Mouse (Mus musculus): ENCODE measurements around the gene Neo1.
"Not testable (repeated sequence)": the region's sequence is repeated elsewhere in the genome, so short reads cannot be mapped to it uniquely, and the experiment has no call there.

Gene Neo1

GRCm38 (mm10) chr9:58989255-58989928, 46.8 kb downstream of the Neo1 start:
- DNase-seq (ENCODE audit: low spot score in 2 of 2): no peak

DNA sequence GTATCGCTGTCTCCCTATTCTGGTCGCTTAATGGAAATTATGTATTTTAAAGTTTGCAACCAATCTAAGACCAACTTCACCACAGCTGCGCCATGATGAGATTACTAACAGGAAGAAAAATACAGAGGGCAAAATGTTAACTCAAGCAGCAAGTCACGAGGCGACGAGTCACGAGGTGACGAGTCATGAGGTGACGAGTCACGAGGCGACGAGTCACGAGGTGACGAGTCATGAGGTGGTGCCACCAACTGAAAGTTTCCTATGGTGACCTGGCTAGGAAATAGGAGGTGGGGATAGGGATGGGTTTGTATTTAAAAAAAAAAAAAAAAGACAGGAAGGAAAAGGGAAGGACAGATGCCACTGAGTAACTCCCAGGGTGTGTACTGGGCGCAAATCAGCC, 57.2 kb downstream of the Neo1 start:
- DNase-seq (ENCODE audit: low spot score in 2 of 2): no peak

DNA sequence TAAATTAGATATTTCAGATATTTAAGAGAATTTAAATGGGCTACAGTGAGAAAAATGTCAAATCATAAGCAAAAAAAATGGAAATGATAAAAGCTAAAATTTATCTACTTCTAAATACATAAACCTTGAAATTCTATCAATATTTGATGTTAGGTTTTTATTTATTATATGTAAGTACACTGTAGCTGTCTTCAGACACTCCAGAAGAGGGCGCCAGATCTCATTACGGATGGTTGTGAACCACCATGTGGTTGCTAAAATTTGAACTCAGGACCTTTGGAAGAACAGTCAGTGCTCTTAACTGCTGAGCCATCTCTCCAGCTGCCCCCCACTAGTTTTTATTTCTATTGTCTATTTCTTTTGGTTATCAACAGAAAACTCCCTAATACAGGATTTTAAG, 65.1 kb downstream of the Neo1 start:
- DNase-seq (ENCODE audit: low spot score in 2 of 2): not testable (repeated sequence)

GRCm38 (mm10) chr9:58967371-58967770, 68.9 kb downstream of the Neo1 start:
- DNase-seq (ENCODE audit: low spot score in 2 of 2): no peak

DNA sequence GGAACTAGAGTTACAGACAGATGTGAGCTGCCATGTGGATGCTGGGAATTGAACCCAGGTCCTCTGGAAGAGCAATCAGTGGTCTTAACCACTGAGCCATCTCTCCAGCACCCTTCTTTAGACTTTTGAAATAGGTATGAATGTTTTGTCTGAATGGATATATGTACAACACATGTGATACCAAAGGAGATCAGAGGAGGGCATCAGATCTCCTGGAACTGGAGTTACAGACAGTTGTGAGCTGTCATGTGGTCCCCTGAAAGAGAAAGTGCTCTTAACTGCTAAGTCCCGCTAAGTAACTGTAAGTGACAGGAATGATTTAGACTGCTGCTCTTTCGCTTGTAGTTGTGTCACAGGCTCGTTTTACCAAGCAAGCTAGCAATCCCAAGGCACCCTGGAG, 80.7 kb downstream of the Neo1 start:
- DNase-seq (ENCODE audit: low spot score in 2 of 2): no peak

- not testable (repeated sequence) for DNase-seq (ENCODE audit: low spot score in 2 of 2)
These were observed 90.3 kb downstream of the Neo1 start for GRCm38 (mm10) chr9:58945910-58946309.

DNA sequence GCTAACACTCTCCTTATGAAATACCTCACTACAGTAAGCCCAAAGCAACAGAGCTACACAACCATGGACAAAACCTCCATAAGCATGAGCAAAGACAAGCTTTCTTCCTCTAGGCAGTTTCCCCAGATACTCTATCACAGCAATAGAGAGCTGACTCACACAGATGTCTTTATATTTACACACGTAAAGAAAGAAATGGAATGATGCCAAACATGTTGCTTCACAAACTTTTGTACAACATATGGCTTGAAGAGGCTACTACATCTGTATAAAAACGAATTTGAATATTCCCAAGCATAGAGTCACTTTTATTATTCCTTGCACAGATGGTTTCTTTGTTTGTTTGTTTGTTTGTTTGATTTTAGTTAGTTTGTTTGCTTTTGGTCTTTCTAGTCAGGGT, 101.5 kb downstream of the Neo1 start:
- DNase-seq (ENCODE audit: low spot score in 2 of 2): no peak

DNA sequence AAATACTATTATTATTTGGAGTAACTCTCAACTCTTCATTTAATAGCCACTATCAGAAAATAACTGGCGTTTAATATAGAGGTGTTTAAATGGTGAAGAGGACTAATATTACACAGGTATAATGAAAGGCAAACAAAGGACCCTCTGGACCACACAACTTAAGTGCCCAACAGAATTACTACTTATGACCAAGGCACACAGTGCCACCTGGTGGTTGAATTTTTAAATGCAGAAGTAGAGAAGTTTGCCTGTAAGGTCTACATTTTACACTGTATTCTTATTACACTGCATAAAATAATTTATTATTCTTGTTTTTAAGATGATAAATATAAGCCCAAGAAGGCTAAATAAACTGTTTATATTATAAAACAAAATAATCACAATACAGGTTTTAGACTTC, 108.1 kb downstream of the Neo1 start:
- peak in 1 of 2 experiments; percentile 20 for DNase-seq (ENCODE audit: low spot score in 2 of 2)

GRCm38 (mm10) chr9:58902869-58903585, 133.2 kb downstream of the Neo1 start:
- peak in 1 of 2 experiments; percentile 35 for DNase-seq (ENCODE audit: low spot score in 2 of 2)

DNA sequence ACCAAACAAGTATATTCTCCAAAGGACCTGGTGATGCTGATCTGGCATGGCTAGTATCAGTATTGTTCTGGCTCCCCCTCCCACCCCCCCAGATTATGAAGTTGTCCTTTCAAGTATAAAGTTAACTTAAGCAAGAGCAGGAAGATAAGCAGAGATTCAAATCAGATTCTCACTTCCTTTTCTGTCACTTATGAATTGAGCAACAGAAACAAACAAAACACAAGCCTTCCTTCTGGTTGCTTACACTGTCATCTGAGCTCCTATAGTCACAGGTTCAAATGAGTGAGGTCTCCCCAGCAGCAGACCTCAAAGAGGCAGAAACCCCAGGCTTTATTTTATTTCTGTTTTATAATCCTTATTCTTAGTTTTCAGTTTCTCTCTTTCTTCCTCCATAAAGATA, 136.6 kb downstream of the Neo1 start:
- no peak for DNase-seq (ENCODE audit: low spot score in 2 of 2)

DNA sequence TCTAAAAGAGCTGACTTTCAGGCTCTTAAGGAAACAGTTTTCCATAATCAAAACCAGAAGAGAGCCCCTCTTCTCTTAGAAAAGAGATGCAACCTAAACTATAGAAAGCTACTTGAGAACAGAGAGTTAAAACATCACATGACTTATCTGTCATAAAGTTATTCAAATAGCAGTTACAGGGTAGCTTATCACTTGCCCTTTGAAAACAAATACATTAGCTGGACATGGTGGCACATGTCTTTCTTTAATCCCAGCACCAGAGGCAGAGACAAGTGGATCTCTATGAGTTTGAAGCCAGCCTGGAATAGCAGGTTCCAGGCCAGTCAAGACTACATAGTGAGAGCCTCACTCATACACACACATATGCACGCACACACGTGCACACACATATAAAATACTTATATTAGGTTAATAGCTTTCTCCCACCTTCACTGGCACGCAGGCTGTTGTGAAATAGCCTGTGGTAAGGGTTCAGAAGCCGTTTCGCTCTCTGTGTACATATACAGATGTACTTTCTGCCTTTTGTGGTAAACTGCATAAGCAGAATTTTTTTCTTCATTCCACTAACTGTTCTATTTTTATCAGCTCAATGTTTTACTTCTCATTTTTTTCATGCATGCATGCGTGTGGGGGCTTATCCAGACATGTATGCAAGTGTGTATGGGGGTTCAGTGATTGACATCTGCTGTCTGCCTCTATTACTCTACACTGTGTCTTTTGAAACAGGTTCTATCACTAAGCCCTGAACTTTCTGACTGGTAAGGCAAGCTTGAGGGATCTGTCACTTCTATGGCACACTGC, 144.2 kb downstream of the Neo1 start:
- no peak for DNase-seq (ENCODE audit: low spot score in 2 of 2)

DNA sequence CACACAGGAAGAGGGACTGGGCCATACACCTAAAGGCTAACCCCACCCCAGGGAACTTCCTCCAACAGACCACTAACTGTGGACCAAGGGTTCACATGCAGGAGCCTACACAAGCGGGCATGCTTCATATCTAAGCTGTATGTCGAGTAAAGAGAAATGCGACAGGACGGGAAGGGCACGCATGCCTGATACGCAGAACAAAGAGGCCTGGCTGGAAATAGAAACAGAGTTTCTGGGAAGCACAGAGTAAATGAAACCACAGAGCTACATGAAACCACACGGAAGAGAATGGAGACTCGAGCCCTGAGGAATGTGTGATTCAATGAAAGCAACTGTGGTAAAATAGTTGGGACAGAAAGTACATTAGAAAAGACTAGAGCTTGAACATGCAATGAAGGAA, 145.3 kb downstream of the Neo1 start:
- DNase-seq (ENCODE audit: low spot score in 2 of 2): no peak

- DNase-seq (ENCODE audit: low spot score in 2 of 2): no peak
These were observed 146.3 kb downstream of the Neo1 start for GRCm38 (mm10) chr9:58889782-58890448.

- DNase-seq (ENCODE audit: low spot score in 2 of 2): no peak
These were observed 153.6 kb downstream of the Neo1 start for GRCm38 (mm10) chr9:58882686-58883085.

- no peak for DNase-seq (ENCODE audit: low spot score in 2 of 2)
These were observed 156.4 kb downstream of the Neo1 start for GRCm38 (mm10) chr9:58879836-58880235.

- no peak for DNase-seq (ENCODE audit: low spot score in 2 of 2)
These were observed 159.2 kb downstream of the Neo1 start for GRCm38 (mm10) chr9:58876946-58877625.

DNA sequence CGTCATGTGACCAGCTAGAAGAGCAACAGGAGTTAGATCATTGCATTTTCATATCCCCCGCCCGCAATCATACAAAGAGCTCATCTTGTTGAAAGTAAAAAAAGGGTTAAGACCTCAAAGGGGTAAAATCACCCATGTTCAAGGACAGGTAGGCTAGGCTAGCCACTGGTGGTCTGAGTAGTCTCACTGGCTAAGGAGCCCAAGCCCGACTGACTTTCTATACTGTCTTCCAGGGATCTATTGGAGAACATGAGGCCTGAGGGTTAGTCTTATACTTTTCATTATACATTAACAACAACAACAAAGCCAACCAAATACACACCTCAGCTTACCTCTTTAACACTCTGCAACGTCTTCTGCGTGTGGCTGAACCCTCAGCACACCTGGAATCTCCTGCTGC, 160.8 kb downstream of the Neo1 start:
- DNase-seq (ENCODE audit: low spot score in 2 of 2): no peak

DNA sequence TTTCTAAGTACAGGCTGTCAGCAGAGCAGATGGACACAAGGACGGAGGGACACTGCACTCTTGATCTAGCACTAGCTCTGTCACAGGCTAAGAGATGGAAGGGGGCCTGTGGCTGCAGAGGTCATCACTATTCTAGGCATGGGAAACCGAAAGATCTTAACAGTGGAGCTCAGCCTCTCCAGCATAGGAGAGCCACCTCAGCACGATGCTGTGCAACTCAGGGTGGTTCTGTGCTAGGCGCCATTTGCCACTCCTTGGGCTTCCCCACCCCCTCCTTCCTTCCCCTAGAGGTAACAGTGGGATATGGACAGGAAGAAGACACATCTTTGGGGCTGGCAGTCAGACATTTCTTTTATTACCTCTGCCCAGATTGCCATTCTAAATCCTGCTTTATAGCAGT, 161.9 kb downstream of the Neo1 start:
- DNase-seq (ENCODE audit: low spot score in 2 of 2): no peak

DNA sequence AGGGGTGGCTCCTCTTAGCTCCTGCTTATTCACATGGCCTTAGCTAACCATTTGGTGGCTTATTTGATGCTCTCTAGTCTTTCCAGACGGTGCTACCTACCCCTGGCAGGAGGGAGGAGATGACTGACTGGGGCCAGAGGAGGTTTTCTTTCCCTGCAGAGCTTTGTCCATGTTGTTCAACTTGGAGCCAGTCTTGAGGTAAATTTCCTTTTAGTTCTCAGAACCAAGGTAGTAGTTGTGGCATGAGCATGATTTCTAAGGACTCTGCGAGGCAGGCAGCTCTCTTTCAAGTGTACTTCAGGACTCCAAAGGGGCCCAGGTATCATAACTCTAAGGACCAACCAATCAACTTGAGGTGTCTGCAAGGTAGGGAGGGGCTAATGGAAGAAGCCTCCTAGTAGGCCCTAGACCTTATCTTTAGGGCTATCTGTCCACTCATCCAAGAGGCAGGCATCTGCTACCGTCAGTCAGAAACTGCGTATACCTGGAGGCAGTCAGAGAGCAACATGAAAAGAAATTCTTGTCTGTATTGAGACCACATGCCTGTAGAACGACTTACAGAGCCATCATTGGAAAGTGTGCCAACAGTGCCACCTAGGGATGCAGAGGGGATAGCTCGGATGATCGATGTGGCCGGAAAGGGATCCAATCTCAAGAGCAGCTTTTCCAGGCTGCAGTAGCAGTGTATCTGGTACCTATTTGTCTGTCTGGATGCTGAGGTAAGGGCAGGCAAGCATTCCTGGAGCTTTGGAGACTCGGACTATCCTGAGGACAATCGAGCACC, 162.5 kb downstream of the Neo1 start:
- DNase-seq (ENCODE audit: low spot score in 2 of 2): no peak

DNA sequence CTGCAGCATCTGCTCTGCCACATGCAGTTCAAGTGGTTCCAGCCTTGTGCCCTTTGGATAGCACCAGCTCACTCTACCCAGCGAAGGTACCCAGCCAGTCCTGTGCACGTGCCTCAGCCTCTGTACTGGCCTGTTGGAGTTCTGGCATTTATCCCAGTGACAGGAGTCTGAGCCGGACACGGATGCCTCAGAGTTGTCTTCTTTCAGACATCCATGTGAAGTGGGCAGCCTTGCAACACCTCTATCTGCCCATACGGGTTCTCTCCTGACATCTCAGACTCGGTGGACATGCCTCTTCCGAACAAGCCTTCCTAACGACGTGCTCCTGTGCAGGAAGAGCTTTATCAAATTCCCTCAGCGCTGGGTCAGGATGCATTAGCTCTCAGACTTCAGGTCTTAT, 165.1 kb downstream of the Neo1 start:
- no peak for DNase-seq (ENCODE audit: low spot score in 2 of 2)

DNA sequence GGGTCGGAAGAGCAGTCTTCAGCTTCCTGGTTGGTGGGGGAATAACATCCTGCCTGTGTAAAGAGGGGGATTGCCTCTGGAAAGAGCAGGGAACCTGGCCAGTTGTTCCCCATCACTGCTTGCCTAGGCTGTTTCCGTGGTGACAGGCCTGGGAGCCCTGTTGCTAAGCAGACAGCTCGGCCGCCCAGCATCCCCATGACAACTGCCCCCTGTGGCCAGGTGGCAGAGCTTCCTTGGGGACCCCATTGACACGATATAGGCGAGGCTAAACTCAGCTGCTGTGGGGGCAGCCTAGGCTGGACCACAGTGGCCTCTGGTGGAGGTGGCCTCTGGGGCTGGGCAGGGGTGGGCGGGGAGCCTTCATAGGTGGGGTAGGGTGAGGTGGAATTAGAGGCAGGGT, 172.4 kb downstream of the Neo1 start:
- DNase-seq (ENCODE audit: low spot score in 2 of 2): no peak
